Mouse (Mus musculus): ENCODE measurements around the gene Pth1r. TPM values are rescaled to one million over a fixed set of nuclear protein-coding genes. Genes with fewer than 3 reads are reported as not detected.

Gene Pth1r
- polyA plus RNA-seq, 1 experiment from 2014 or later = 11.2 TPM

DNA sequence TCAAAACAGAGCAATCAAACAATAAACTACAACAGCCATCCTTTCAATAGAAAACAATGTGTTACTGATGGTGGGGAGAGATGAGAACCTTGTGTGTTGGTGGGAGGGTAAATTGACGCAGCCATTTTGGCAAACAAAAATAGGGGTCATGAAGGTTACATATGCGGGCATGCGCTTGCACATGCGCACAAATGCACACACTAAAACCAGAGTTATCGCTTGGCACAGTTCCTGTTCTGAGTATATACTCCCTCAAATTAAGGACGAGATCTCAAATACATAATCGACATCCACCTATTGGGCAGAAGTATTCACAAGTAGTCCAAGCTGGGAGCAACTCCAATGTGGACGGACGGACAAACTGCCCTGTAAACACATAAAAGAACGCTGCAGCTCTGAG, 25.4 kb upstream of the Pth1r start:
- Histone ChIP-seq H3K4me2 (replicated peaks) (no peak overlapping the region), H3K36me3 (no peaks in the 10 kb centered on the region), H3K9ac (replicated peaks) (no peak overlapping the region), H3K4me3 (replicated peaks) (no peak overlapping the region), H3K9me3 (no peaks in the 10 kb centered on the region), H3K27me3 (no peaks in the 10 kb centered on the region), H3K27ac (no peak overlapping the region), H3K4me1 (replicated peaks) (no peaks in the 10 kb centered on the region)
- ATAC-seq = no peak
- 94% methylated on average over 10 of the region's 10 CpGs for WGBS

DNA sequence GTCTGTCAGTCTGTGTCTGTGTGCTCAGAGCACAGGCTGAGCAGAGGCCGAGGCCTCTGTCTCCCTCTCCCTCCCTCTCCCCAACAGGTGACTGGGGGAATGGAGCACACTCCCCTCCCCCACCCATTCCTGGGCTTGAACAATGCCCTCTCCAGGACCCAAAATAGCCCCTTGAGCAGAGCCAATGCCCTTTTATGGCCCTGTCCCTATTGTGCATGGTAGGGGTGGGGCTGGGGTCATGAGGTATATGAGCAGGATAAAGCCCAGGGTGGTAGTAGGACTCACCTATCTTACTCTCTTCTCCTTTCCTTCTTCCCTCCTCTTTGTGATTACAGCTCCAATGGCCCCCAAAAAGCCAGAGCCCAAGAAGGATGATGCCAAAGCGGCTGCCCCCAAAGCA, 16.5 kb upstream of the Pth1r start:
- no peak overlapping the region for H3K9ac ChIP-seq (replicated peaks)
- 72% methylated on average over 2 of the region's 2 CpGs for WGBS
- H3K27me3 ChIP-seq = 0 out of 2 replicates have a peak, but pooled peaks cover 4% of the 10 kb centered on the region
- H3K4me2 ChIP-seq (replicated peaks) = no peak overlapping the region
- H3K27ac ChIP-seq = no peak overlapping the region
- H3K9me3 ChIP-seq = no peaks in the 10 kb centered on the region
- H3K4me1 ChIP-seq (replicated peaks) = no peaks in the 10 kb centered on the region
- no peaks in the 10 kb centered on the region for H3K36me3 ChIP-seq
- no peak for ATAC-seq
- no peak overlapping the region for H3K4me3 ChIP-seq (replicated peaks)

DNA sequence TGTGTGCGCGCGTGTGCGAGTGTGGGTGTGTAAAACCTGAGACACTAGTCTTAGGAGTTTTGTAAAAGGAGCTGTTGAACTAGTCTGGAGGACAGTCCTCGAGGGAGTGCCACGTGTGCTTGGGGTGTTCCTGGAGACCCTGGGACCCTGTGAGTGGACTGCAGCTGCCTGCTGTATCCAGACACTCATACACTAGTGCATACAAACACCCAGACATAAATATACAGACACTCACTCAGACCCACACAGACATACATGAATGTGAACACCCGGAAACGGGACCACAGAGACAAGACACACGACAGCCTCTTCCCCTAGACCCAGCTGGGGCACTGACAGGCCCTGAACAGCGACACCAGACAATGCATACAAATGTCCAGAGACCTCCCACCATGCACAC, 15.8 kb upstream of the Pth1r start:
- Histone ChIP-seq H3K27me3 (0 out of 2 replicates have a peak, but pooled peaks cover 4% of the 10 kb centered on the region), H3K9me3 (no peaks in the 10 kb centered on the region), H3K4me2 (replicated peaks) (no peak overlapping the region), H3K27ac (no peak overlapping the region), H3K9ac (replicated peaks) (no peak overlapping the region), H3K4me3 (replicated peaks) (no peak overlapping the region), H3K4me1 (replicated peaks) (no peaks in the 10 kb centered on the region), H3K36me3 (no peaks in the 10 kb centered on the region)
- 72% methylated on average over 10 of the region's 10 CpGs for WGBS
- no peak for ATAC-seq

DNA sequence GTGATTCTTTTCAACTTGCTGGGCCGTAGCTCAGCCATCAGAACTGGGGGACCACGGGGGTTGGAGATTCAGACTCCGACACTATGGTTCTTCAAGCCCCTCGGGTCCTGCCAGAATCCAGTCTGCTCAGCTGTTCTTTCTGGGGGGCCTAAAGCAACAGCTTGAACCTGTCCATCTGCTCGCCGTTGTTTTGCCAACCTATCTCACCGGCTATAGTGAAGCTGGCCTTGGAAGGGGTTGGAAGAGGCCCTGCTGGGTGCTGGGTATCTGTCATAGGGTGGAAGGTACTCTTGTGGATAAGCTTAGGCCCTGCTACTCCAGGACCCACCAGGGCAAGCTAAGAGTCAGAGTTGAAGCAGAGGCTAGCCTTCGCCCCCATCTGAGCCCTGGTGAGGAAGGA, 13.9 kb upstream of the Pth1r start:
- no peak overlapping the region for H3K9ac ChIP-seq (replicated peaks)
- H3K36me3 ChIP-seq = no peaks in the 10 kb centered on the region
- H3K27ac ChIP-seq = no peak overlapping the region
- H3K9me3 ChIP-seq = no peaks in the 10 kb centered on the region
- no peaks in the 10 kb centered on the region for H3K4me1 ChIP-seq (replicated peaks)
- no peak for ATAC-seq
- 88% methylated on average over 8 of the region's 8 CpGs for WGBS
- H3K4me2 ChIP-seq (replicated peaks) = no peak overlapping the region
- H3K27me3 ChIP-seq = 0 out of 2 replicates have a peak, but pooled peaks cover 4% of the 10 kb centered on the region
- H3K4me3 ChIP-seq (replicated peaks) = no peak overlapping the region

DNA sequence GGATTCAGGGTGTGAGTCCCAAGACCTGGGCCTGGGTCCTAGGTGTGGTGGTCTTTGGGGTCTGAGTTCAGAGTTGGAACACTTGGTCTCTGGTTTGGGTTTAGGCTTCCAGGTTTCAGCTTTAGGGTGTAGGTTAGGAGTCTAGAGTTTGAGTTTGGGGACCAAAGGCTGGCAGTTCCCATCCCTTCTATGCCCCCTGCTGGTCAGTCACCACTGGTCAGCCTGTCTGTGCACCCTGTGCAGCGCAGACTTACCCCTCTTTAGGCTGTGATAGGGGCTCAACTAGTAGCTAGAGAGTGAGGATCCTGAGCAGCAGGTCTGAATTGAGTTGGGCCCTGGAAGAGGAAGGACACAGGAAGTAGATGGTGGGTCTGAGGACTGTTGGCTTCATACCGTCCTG, 12.3 kb upstream of the Pth1r start:
- Histone ChIP-seq H3K4me1 (replicated peaks) (no peaks in the 10 kb centered on the region), H3K27ac (no peak overlapping the region), H3K9ac (replicated peaks) (no peak overlapping the region), H3K4me2 (replicated peaks) (no peak overlapping the region), H3K4me3 (replicated peaks) (no peak overlapping the region), H3K36me3 (no peaks in the 10 kb centered on the region), H3K27me3 (0 out of 2 replicates have a peak, but pooled peaks cover 4% of the 10 kb centered on the region), H3K9me3 (no peaks in the 10 kb centered on the region)
- WGBS = 69% methylated on average over 2 of the region's 2 CpGs
- ATAC-seq = no peak

DNA sequence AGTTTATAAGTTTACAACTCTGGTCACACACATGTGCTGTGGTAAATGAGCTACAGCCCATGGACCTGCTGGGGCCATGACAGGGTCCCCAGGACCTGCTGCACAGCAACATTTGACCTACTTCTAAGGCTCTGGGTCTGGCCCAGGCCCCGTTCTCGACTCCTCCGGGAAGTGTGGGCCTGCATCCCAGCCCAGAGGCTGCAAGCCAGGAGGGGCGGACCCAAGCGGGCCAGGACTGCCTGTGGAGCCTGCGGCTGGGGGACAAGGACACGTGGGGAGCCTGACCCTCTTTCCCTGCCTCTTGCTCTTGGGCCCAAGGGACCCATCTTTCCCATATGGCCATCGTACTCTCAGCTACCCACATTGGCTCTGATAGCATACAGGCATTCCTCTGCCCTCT, 11.7 kb upstream of the Pth1r start:
- 78% methylated on average over 8 of the region's 8 CpGs for WGBS
- H3K9me3 ChIP-seq = no peaks in the 10 kb centered on the region
- H3K36me3 ChIP-seq = no peaks in the 10 kb centered on the region
- H3K9ac ChIP-seq (replicated peaks) = no peak overlapping the region
- H3K4me3 ChIP-seq (replicated peaks) = no peak overlapping the region
- ATAC-seq = no peak
- no peak overlapping the region for H3K27ac ChIP-seq
- no peaks in the 10 kb centered on the region for H3K4me1 ChIP-seq (replicated peaks)
- no peaks in the 10 kb centered on the region for H3K27me3 ChIP-seq
- no peak overlapping the region for H3K4me2 ChIP-seq (replicated peaks)

DNA sequence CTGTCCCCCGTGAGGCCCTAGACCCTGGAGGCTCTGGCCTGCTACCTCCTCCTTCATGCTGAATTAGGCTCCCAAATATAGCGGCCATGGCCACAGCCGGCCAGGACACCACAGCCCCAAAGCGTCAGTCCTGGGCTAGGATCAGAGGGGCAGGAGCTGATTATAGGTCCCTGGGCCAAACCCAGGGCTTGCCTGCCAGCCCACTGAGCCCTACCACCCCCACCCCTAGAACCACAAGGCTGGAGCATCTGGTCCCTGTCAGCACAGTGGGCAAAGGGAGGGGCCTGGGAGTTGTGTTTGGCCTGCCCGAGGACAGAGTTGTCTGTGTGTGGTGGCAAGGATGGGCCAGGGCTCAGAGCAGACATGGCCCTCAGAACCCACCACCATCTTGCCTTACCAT, 10.9 kb upstream of the Pth1r start:
- no peak overlapping the region for H3K9ac ChIP-seq (replicated peaks)
- no peak for ATAC-seq
- H3K4me3 ChIP-seq (replicated peaks) = no peak overlapping the region
- no peak overlapping the region for H3K4me2 ChIP-seq (replicated peaks)
- H3K4me1 ChIP-seq (replicated peaks) = no peaks in the 10 kb centered on the region
- 83% methylated on average over 5 of the region's 5 CpGs for WGBS
- no peaks in the 10 kb centered on the region for H3K36me3 ChIP-seq
- no peak overlapping the region for H3K27ac ChIP-seq
- no peaks in the 10 kb centered on the region for H3K27me3 ChIP-seq
- no peaks in the 10 kb centered on the region for H3K9me3 ChIP-seq

DNA sequence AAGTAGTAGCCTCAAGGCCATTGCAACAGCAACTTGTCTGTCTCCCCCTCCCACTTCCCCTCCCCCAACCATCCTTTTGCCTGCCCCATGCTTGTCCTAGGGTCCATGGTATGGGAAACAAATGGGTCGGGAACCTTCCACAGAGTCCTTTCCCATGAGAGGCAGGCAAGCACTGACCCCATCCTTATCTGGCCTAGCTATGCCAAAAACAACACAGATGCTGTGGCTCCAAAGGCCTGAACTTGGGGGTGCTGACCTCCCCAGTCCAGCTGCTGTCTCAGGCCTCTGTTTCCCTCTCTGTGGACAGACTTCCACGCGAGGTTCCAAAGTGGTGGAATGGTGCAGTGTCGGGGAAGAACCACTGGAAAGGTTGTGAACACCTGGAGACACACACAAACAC, 6.8 kb upstream of the Pth1r start:
- no peak overlapping the region for H3K27ac ChIP-seq
- H3K9ac ChIP-seq (replicated peaks) = no peak overlapping the region
- H3K4me1 ChIP-seq (replicated peaks) = no peaks in the 10 kb centered on the region
- 84% methylated on average over 3 of the region's 4 CpGs for WGBS
- no peak overlapping the region for H3K4me3 ChIP-seq (replicated peaks)
- H3K36me3 ChIP-seq = no peaks in the 10 kb centered on the region
- no peak for ATAC-seq
- no peaks in the 10 kb centered on the region for H3K9me3 ChIP-seq
- no peak overlapping the region for H3K4me2 ChIP-seq (replicated peaks)
- no peaks in the 10 kb centered on the region for H3K27me3 ChIP-seq

DNA sequence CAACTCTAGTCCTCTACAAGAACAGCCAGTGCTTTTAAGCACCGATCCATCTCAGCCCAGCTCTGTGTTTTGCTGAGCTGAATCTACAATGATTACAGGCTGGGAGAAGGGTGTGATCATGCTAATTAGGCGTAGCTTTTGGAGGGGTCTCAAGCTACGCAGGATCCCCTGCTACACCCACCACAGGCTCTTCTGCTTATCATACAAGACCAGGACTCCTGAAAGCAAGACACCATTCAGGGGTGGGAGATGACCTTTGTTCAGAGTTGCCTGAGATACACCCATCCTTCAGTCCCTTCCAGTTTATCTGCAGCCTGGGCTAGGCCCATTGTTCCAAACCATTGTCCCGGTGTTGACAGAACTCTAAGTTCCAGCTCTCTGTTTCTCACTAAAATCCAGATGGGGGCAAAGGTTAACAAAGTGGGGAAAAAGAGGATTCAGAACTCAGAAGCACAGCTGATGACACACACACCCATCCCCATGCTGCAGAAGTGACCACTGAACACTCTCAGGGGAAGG, 6.0 kb upstream of the Pth1r start:
- WGBS = 61% methylated on average over 4 of the region's 4 CpGs
- H3K36me3 ChIP-seq = no peaks in the 10 kb centered on the region
- no peak overlapping the region for H3K9ac ChIP-seq (replicated peaks)
- H3K4me1 ChIP-seq (replicated peaks) = no peaks in the 10 kb centered on the region
- ATAC-seq = no peak
- H3K4me3 ChIP-seq (replicated peaks) = no peak overlapping the region
- no peak overlapping the region for H3K4me2 ChIP-seq (replicated peaks)
- no peaks in the 10 kb centered on the region for H3K9me3 ChIP-seq
- no peak overlapping the region for H3K27ac ChIP-seq
- H3K27me3 ChIP-seq = 0 out of 2 replicates have a peak, but pooled peaks cover 3% of the 10 kb centered on the region

DNA sequence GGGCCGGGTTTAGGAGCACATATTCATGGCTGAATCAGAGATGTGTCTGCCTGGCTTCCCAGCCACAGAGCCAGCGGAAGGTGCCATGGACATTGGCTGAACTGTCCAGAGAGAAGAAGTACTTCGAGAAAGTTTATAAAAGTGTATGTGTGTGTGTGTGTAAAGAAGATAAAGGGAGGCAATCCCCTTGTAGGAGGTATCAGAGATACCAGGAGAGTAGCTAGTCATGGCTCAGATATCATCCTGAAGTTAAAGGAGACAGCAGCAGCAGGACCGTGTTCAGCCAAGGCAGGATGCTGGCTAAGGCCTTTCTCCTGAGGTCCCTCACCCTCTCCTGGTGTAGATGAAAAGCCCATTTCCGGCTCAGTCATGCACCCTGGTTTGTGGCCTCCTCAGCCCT, 4.5 kb upstream of the Pth1r start:
- H3K9ac ChIP-seq (replicated peaks) = no peak overlapping the region
- H3K27me3 ChIP-seq = peaks cover 4% of the 10 kb centered on the region; the same call in 1 of the 2 replicates
- H3K4me2 ChIP-seq (replicated peaks) = no peak overlapping the region
- no peaks in the 10 kb centered on the region for H3K9me3 ChIP-seq
- WGBS = 89% methylated on average over 5 of the region's 5 CpGs
- H3K27ac ChIP-seq = no peak overlapping the region
- no peaks in the 10 kb centered on the region for H3K4me1 ChIP-seq (replicated peaks)
- ATAC-seq = no peak
- no peak overlapping the region for H3K4me3 ChIP-seq (replicated peaks)
- no peaks in the 10 kb centered on the region for H3K36me3 ChIP-seq

DNA sequence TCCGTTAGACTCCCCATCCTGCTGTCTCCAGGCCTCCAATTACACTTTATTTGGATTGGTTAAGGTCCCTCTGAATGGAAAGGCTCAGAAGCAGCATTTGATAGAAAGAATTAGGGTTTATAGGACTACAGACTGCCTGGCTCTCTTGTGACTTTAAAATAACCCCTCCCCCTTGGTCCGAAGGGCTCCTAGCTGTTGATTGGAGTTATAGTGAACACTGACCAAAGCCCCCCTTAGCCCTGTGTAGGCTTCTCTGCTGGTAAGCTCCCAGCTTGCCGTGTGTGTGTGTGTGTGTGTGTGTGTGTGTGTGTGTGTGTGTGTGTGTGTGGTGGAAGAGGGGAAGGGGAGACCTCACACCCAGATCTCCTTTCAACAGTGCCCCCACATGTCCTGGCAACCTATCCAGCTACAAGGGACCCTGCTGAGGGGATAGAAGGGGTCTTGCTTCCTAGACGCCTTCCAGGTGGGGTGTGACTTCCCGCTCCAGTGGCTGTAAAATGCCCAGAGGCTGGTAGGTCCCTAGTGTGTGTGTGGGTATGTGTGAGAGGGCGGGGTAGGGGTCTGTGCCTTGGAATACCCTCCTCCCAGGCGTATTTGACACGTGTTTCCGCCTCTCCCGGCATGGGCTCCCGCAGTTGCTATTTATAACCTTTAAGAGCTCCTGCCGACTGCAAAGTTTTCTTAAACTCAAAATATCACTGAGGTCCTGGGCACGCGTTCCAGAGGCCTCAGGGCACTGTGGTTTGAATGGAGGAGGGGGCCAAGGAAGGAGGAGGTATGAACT, 3.7 kb upstream of the Pth1r start:
- no peak overlapping the region for H3K4me3 ChIP-seq (replicated peaks)
- H3K27ac ChIP-seq = no peak overlapping the region
- H3K36me3 ChIP-seq = no peaks in the 10 kb centered on the region
- no peaks in the 10 kb centered on the region for H3K4me1 ChIP-seq (replicated peaks)
- H3K9me3 ChIP-seq = no peaks in the 10 kb centered on the region
- ATAC-seq = no peak
- H3K9ac ChIP-seq (replicated peaks) = no peak overlapping the region
- peaks cover 12% of the 10 kb centered on the region for H3K27me3 ChIP-seq
- 56% methylated on average over 14 of the region's 14 CpGs for WGBS
- H3K4me2 ChIP-seq (replicated peaks) = no peak overlapping the region

DNA sequence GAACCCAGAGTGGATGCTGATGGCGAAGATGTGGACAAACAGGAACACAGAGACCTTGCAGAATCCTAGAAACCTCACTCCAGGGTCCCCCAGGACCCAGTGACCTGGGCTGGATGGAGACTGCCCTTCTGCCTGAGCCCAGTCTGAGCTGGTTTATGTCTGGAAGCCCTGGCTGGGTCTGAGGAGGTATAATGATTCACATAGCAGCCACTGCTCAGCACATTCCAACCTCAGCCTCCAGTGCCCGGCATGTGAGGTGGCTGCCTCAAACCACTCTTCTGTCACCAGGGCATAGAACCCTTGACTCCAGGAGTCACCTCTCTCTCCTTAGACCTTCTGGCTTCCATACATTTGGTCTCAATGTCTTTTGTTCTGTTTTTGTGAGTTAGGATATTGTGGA, 1.5 kb upstream of the Pth1r start:
- Histone ChIP-seq H3K27ac (no peak overlapping the region), H3K4me3 (replicated peaks) (no peak overlapping the region), H3K4me2 (replicated peaks) (no peak overlapping the region), H3K4me1 (replicated peaks) (peaks cover 5% of the 10 kb centered on the region), H3K27me3 (peaks cover 33% of the 10 kb centered on the region), H3K9me3 (no peaks in the 10 kb centered on the region), H3K36me3 (no peaks in the 10 kb centered on the region), H3K9ac (replicated peaks) (no peak overlapping the region)
- ATAC-seq = no peak
- 90% methylated on average over 2 of the region's 2 CpGs for WGBS

DNA sequence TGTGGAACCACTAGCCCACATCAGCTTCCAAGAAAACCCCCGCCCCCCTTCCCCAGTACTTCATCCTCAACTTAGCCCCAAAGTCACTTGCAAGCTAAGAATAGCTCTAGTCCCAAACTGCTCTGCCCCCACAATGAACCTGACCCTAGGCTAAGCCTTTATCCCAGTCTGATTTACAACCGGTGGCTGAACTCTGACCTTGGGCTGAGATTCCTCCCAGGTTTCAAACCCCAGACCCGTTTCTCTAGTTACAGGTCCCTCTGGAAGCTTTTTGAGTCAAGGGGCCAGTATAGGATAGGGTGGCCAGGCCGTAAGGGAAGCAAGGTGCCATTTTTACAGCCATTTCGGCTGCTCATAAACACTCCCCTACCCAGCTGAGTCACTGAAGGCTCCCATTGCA, 707 bp downstream of the Pth1r start:
- WGBS = 32% methylated on average over 5 of the region's 5 CpGs
- ATAC-seq = no peak
- H3K4me2 ChIP-seq (replicated peaks) = no peak overlapping the region
- peaks cover 41% of the 10 kb centered on the region for H3K27me3 ChIP-seq
- H3K27ac ChIP-seq = no peak overlapping the region
- H3K36me3 ChIP-seq = no peaks in the 10 kb centered on the region
- H3K4me1 ChIP-seq (replicated peaks) = peaks cover 24% of the 10 kb centered on the region
- no peak overlapping the region for H3K9ac ChIP-seq (replicated peaks)
- no peak overlapping the region for H3K4me3 ChIP-seq (replicated peaks)
- no peaks in the 10 kb centered on the region for H3K9me3 ChIP-seq
